ENCODE assay signal across 8 mouse cellular contexts in the genomic region with DNA sequence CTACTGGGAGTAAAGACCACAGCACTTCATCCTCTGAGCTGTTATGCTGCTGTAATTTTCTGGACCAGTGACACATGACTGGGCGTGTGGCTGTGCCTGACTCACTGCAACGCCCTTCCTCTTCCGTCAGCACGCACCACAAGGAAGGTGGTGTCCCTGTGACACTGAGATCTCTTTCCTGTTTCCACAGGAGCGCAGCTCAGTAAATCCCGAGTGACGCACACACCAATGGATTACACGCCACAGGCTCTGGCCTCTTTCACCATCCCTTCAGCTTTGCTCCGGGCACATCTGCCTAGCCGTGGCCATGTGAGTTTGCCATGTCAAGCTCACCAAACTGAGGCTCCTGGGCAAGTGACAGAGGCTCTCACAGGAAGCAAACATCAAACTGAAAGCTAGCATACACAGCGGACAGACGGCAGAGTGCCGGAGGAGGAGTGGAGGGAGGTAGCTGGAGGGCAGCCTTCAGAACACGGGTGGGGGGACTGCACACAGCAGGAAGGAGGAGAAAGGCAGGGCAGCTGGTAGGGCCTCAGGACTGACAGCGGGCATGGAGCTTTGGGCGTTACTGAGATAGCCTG. TPM values are rescaled to one million over a fixed set of nuclear protein-coding genes. Genes with fewer than 3 reads are reported as not detected.
DNase-seq lines count a peak whose midpoint lies in the region; ATAC-seq and TF ChIP-seq lines count a peak whose summit lies in the region.

No protein-coding gene starts in this region.

- peak overlapping the region; percentile 60 for H3K4me3 ChIP-seq in brown adipose tissue, adult 24 weeks (ENCODE audit: insufficient read depth, low read depth, low read length)
- H3K4me3 ChIP-seq in lung, embryonic 14.5 days (ENCODE audit: low read depth, low read length), result no peak overlapping the region

- peak; percentile 87 for DNase-seq in CD8-positive naive resting alpha-beta T cell, adult 2 months (ENCODE audit: low read depth in 2 of 2, low spot score in 2 of 2)
- DNase-seq in induced T-regulatory cell, adult 2 months (ENCODE audit: low read depth), result peak; percentile 96
- DNase-seq in lung, embryonic 14.5 days, result peak; percentile 22
- peak; percentile 54 to 75 for DNase-seq in spleen, postnatal 4 days (ENCODE audit: low spot score in 2 of 2)
- DNase-seq in c-Kit-positive CD71-positive TER-119-positive erythroid progenitor cells, embryonic 14.5 days (ENCODE audit: low spot score), result no peak
- DNase-seq in cerebellum, adult 9-10 months, result no peak
- DNase-seq in adipocyte (ENCODE audit: low spot score), result no peak

- H3K4me1 ChIP-seq in brown adipose tissue, adult 24 weeks (ENCODE audit: control insufficient read depth, insufficient read depth, insufficient read length, low read length), result peaks cover 20% of the 10 kb centered on the region
- H3K4me1 ChIP-seq in lung, embryonic 14.5 days (ENCODE audit: insufficient read depth), result no peaks in the 10 kb centered on the region

- H3K27me3 ChIP-seq in lung, embryonic 14.5 days (ENCODE audit: insufficient read depth, low read length), result no peaks in the 10 kb centered on the region

- peak overlapping the region; percentile 100 for H3K27ac ChIP-seq in brown adipose tissue, adult 24 weeks (replicated peaks; ENCODE audit: low read depth, low read length)
- 0 out of 2 replicates have a peak overlapping the region, but pooled peaks have one; percentile 15 for H3K27ac ChIP-seq in lung, embryonic 14.5 days (ENCODE audit: low read depth)

- 55% methylated on average over 16 of the region's 16 CpGs for WGBS in lung, embryonic 14.5 days

- H3K4me2 ChIP-seq in lung, embryonic 14.5 days, result peak overlapping the region; percentile 31

- H3K9ac ChIP-seq in lung, embryonic 14.5 days, result peak overlapping the region; percentile 23; the same call in 1 of the 2 replicates

- no peak for TF ChIP-seq CTCF in lung, embryonic 14.5 days (IDR thresholded peaks at IDR 0.05; ENCODE audit: low read depth)

- no peaks in the 10 kb centered on the region for H3K36me3 ChIP-seq in lung, embryonic 14.5 days (ENCODE audit: insufficient read depth)

- no peak; the same call in 1 of the 2 replicates for ATAC-seq in lung, embryonic 14.5 days (ENCODE audit: insufficient read depth)

- H3K9me3 ChIP-seq in lung, embryonic 14.5 days (ENCODE audit: low read depth, low read length), result no peaks in the 10 kb centered on the region

RNA-seq across cellular contexts. Expression of a gene that starts 15.4 kb away (rescaled TPM):
- polyA plus RNA-seq in brown adipose tissue, adult 24 weeks (2012; ENCODE audit: insufficient read depth, insufficient read length, missing spikeins), result not detected in 2 replicates
- polyA plus RNA-seq in lung, embryonic 14.5 days (2014; fragmentation: Nextera tagmentation; extraction: Ambion mirVana), result 0.11 and 0.29 TPM in 2 replicates

Comparison
In these comparisons a context has a peak if more than half of its experiments do, and no peak if none do; other contexts are left out.
1. DNase-seq: peak in CD8-positive naive resting alpha-beta T cell, adult 2 months (2 of 2), induced T-regulatory cell, adult 2 months (single experiment), lung, embryonic 14.5 days (single experiment) and spleen, postnatal 4 days (2 of 2); none in c-Kit-positive CD71-positive TER-119-positive erythroid progenitor cells, embryonic 14.5 days (single experiment), cerebellum, adult 9-10 months (single experiment) and adipocyte (single experiment).